Mouse (Mus musculus): ENCODE measurements at regions not wholly inside any gene's neighbourhood (a gene's known extent, or its start where the extent isn't known, plus 50 kb on each side); places are given as distances from the start of the nearest gene placed in this dataset.

DNA sequence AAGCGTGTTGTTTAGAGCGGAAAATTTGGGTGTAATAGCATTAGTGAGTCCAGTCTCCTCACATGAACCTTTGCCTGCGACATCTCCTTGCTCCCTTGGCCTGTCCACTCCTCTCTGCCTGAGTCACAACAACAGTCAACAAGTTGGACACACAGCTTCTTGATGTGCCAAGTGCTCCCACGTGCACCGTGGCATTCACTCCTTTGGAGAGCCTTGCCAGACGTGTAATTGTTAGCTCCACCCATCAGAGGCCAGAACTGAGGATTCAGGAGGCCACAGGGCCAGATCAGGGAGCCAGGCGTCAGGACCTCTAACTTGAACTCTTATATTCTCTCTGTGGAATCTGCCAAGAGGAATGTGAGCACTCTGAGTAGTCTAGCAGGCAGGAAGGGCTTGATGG, 58.7 kb upstream of the Cdon start:
- no peak for TF ChIP-seq CTCF (IDR thresholded peaks at IDR 0.05; ENCODE audit: borderline replicate concordance, insufficient read depth, low read length)
- TF ChIP-seq POLR2A (IDR thresholded peaks at IDR 0.05; ENCODE audit: low read depth, low read length): no peak
